Mouse (Mus musculus) thymus, postnatal 36 days (tissue): ENCODE results near the gene Plpp7.

Source experiments
- DNase-seq, 2 experiments: peaks; one replicate each; pipeline ENCODE4 v3.0.0; 2022; ENCODE audit warnings: mixed read lengths in 2 of 2

Gene Plpp7

DNA sequence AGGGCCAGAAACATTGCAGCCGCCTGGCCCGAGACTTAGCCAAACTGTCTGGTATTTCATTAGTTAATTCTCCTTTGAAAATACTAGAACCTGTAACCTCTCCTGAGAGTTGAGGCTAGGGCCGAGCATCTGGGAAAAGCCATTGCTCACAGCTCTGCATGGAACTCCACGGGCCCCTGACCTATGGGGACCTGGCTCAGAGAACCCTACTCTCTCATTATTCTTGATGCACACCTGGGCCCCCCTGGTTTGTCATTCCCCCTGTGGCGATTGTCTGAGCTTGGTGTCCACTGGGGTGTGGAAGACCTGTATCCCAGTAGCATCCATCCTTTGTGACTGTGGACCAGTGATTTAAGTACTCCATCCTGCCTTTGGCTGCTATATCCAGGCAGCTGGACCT lies 44.0 kb downstream of the Plpp7 start:
- no peak for DNase-seq

DNA sequence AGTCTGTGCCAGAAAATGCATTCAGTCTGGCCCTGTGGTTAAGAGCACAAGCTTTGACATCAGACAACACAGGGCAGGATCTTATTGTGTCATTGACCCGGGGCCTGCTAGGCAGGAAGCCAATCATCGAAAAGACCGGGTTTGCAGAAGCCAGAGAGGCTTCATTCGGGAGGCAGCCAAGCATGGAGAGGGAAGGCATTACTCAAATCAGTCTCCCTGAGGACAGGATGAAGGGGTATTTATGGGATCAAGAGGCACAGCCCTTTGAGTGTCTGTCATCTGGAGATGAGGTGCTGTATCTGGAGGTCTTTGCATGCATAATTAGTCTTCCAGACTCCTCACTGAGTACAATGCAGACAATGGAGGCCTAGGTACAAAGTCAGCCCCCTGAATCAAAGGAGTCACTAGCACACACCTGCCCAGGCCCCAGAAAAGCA lies 45.2 kb downstream of the Plpp7 start:
- no peak for DNase-seq

GRCm38 (mm10) chr2:32141602-32142001 lies 46.3 kb downstream of the Plpp7 start:
- DNase-seq = no peak

DNA sequence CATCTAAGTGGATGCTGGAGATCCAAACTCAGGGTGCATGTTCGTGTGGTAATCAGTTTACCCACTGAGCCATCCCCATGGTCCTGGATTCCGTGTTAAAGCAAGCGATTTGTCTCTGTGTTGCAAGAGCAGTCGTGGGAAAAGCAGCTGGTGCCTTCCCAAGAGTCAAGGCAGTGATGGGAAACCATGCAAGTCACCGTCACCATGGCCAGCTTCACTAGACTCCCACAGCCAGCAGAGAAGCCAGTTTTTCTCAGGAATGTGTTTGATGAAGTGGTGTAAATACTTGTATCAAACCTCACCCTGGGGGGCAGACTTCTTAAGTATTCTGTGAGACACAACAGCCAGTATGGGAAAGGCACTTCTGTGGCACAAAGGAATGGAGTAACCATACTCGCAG lies 47.0 kb downstream of the Plpp7 start:
- no peak for DNase-seq

- DNase-seq = no peak
Observed at GRCm38 (mm10) chr2:32144633-32145032, 49.3 kb downstream of the Plpp7 start.

DNA sequence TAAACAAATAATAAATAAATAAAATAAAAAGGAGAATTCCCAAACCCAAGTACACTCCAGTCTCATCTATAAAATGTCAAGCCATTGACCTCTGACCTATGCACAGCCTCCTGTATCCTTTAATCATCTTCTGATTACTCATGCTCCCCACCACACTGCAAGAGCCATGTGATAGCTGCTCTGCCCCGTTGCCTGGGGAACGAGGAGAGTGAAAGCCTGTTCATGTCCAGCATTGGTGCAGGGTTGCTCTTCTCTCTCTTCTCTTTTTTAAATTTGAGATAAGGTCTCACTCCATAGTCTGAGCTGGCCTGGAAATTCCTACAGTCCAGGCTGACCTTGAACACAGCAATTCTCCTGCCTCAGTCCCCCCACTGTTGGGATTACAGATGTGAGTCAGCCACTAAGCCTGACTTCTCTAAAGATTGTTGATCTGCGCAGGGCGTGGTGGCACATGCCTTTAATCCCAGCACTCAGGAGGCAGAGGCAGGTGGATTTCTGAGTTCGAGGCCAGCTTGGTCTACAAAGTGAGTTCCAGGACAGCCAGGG lies 51.4 kb downstream of the Plpp7 start:
- no peak for DNase-seq

DNA sequence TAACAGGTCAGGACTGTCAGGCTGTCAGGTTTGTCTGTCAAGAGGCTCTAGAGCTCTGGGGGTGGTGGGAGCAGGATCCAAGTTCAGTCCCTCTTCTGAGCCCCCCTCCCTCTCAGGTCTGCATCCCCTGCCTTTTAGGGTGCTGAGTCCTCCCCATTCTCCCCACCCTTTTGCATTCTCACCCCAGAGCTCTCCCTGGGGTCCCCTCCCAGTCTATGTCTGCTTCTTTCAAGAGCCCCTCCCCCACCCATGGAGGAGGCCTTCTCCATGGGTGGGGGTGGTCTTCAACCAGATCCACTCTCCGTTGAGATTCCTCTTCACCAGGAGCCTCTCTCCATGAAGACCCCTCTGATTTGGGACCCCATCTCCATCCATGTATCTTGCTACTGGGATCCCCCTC lies 54.8 kb downstream of the Plpp7 start:
- no peak for DNase-seq

- DNase-seq = no peak
Observed at GRCm38 (mm10) chr2:32150562-32150923, 55.2 kb downstream of the Plpp7 start.

DNA sequence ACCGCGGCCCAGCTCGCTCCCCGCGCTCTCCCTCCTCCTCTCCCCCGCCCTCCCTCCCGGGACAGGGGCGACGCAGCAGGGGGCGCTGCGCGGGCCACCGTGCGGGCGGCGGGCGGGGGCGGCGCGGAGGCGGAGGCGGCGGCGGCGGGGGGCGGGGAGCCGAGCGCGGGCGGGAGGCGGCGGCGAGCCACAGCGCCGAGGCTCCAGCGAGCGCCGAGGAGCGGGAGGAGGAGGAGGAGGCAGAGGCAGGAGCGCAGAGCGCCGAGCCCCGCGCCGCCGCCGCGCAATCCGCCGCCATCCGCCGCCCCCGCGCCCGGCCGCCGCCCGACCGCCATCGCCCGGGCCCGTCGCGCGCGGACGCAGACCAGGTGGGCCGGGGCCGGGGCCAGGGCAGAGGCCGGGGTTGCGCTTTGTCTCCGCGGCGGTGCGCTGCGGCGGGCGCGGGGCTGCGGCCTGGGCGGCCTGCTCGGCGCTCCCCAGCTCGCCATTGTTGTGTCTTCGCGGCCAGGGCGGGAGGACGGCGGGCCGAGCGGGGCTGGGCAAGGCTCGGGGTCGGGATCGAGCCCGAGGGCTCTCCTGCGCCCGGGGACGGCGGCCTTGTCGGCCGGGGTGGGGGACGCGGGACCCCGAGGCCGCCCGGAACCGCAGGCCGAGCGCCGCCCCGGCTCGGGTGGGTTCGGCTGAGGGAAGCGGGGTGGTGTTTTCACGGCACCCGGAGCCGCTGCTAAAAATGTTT lies 55.8 kb downstream of the Plpp7 start, which contains the start of gene Prrc2b:
Prrc2b (plus strand) TSS at position 159 of the 736 bp plus-strand sequence.
- DNase-seq = peak; percentile 84 to 88

- peak; percentile 67 to 70 for DNase-seq
Observed at GRCm38 (mm10) chr2:32151660-32152366, 56.5 kb downstream of the Plpp7 start.

DNA sequence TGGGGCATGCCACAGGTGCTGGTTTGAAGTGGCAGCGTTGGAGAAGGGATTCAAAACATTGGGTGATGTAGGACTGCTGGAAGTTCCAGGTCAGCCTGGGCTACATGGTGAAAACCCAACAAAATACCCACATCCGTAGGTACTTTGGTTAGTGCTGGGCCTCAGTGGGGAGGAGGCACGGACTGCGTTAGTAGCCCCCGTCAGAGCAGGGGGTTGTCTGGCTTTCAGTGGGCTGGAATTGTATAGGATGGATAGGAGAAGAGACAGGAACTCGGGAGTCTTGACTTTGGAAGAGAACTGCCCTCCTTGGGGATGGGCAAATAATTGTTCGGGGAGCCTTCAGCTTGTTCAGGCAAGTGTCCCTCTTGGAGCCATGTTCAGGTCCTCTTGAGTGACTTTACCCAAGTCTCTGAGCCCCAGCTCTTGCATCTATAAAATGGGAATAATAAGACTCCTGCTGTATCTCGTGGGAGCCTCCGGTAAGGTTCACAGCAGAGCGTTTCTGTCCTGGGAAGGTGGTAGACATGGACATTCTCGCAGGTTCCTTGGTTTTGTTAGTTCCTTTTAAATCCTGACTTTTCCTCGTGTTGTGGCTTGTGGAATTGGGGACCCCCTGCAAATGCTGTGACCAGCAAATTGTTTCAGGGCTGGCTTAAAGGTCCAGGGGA lies 57.2 kb downstream of the Plpp7 start:
- no peak for DNase-seq

GRCm38 (mm10) chr2:32153041-32153790 lies 57.9 kb downstream of the Plpp7 start:
- no peak for DNase-seq

- DNase-seq = no peak
Observed at GRCm38 (mm10) chr2:32153791-32154119, 58.4 kb downstream of the Plpp7 start.

- no peak for DNase-seq
Observed at GRCm38 (mm10) chr2:32154334-32154997, 59.1 kb downstream of the Plpp7 start.

- DNase-seq = no peak
Observed at GRCm38 (mm10) chr2:32154998-32155541, 59.7 kb downstream of the Plpp7 start.

GRCm38 (mm10) chr2:32155614-32156013 lies 60.3 kb downstream of the Plpp7 start:
- no peak for DNase-seq

DNA sequence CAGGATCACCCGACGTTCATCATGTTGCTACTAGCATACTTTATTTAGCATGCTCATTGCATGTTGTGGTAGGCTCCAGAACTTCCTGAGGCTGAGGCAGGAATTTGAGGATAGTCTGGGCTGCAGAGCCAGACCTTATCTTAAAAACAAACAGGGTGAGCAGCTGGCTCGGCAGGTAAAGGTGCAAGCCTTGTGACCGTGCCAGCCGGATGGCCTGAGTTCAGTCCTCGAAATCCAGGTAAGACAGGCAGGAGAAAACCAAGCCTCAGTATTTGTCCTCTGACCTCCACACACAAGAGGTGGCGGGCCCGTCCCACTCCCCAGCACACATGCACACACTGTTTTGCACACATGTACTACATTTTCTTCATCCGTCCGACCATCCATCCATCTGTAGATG lies 61.3 kb downstream of the Plpp7 start:
- DNase-seq = no peak

- DNase-seq = no peak
Observed at GRCm38 (mm10) chr2:32157328-32157727, 62.0 kb downstream of the Plpp7 start.

- DNase-seq = no peak
Observed at GRCm38 (mm10) chr2:32158616-32159239, 63.4 kb downstream of the Plpp7 start.
